Mouse (Mus musculus) c-Kit-positive CD71-positive TER-119-positive erythroid progenitor cells, embryonic 14.5 days (primary cell): ENCODE data around the gene Ptprf.

Source experiments
- DNase-seq: peaks from one replicate; pipeline ENCODE4 v3.0.0-alpha.2; 2013; ENCODE audit warnings: low spot score

The Ptprf gene

DNA sequence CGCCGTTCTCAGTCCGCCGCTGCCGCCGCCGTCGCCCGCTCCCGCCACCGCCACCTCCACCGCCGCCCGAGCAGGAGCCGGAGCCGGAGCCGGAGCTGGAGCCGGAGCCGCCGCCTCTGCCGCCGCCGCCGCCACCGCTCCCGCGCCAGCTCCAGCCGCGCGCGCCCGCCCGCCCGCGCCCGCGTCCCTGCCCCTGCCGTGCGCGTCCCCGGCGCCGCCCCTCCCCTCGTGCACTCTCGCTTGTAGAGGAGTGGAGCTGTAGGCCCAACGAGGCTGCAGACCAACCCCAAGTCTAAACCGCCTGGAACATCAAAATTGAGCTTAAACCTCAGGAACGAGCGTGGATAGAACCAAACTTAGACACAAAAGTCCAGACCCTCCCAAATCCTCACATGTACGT is at the start of gene Ptprf:
Gene Ptprf, minus strand, starts transcription at position 175 of the 400 bp plus-strand sequence.
- no peak for DNase-seq

DNA sequence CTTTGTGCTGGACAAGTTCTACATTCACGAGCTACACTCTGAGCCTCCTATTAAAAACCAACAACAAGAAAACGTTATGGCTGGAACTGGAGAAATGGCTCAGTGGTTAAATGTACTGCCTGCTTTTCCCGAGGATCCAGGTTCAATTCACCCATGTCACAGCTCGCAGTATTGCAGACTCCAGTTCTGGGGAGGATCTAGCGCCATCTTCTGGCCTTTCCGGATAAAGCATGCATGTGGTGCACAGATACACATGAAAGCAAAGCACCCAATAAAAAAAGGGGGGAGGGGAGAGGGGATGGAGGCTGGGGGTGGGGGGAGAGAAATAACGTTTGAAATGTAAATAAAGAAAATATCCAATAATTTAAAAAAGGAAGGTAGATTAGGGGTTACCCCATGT is 45.5 kb upstream of the Ptprf start:
- DNase-seq: peak; percentile 29

DNA sequence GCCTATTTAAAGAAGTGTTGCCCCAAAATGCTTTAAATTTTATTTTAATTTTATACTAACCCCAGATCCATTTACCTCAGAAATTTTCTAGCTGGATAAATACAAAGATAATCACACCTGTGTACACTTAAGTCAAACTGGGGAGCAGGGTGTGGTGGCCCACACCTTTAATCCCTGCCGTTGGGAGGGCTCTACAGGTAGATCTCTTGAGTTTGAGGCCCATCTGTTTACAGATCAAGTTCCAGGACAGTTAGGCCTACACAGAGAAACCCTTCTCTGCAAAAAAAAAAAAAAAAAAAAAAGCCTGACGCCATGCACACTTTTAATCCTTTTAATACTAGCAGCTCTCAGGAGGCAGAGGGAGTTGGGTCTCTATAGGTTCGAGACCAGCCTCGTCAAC is 44.8 kb upstream of the Ptprf start:
- no peak for DNase-seq

GRCm38 (mm10) chr4:118331777-118332176 is 40.6 kb upstream of the Ptprf start:
- DNase-seq: no peak

- no peak for DNase-seq
Observed at GRCm38 (mm10) chr4:118326476-118326875, 35.3 kb upstream of the Ptprf start.

GRCm38 (mm10) chr4:118320636-118321035 is 29.4 kb upstream of the Ptprf start:
- no peak for DNase-seq

DNA sequence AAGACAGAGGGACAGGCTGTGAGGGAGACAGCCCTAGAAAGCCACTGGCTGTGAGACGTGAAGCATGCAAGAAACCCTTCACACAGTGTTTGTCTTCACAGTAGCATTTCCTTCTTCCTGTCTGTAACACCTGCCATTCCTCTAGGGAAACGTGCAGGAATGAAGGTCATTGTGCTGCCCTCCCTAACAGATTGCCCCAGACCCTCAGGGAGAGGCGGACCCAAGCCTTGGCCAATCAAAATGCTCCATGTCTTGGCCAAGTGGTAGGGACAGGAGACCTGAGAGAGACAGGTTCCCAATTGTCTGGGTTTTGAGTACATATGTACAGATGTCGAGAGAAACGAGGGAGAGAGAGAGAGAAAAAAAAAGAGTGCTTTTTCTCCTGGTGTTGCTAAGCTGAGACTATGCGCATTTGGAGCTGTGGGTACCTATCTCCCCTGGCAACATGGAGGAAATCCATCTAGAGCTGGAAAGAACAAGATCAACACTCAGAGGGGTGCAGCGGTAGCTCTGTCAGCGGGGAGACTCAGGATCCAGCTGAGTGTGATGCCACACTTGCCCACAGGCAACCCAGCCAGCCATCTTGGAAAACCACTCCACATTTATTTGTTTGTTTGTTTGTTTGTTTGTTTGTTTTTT is 28.6 kb upstream of the Ptprf start:
- DNase-seq: no peak

DNA sequence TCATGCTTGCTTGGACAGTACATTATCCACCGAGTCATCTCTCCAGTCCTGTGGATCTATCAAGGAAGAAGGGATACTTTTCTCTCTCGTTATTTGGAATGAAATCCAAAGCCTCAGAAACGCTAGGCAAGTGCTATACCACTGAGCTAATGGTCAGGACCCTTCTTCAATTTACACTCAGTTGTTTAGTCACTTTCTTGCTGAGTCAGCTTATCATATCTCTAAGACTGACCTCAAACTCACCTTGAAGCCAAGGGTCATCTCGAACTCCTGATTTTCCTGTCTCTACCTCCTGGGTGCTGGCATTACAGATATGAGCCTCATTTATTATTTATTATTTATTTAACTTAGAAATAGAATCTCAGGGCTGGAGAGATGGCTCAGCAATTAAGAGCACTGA is 25.5 kb upstream of the Ptprf start:
- DNase-seq: no peak

DNA sequence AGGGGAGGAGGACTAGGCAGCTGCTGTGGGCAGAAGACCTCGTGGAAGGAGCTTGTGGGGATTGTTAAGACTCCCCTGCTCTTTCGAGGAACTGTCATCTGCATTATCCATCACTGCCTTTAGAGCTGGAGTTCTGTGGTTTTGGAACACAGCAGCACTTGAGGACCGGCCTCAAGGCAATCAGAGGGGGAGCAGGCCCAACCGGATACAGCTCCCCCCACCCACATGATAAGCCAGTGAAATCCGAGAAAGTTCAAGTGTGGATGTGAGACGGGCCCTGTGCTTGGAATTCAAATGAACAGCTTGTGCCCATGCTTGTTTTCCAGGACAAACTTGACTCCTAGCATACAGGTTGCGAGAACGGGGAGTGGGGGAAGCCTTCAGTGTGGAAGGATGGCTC is 24.1 kb upstream of the Ptprf start:
- no peak for DNase-seq

GRCm38 (mm10) chr4:118310461-118310860 is 19.3 kb upstream of the Ptprf start:
- DNase-seq: no peak

DNA sequence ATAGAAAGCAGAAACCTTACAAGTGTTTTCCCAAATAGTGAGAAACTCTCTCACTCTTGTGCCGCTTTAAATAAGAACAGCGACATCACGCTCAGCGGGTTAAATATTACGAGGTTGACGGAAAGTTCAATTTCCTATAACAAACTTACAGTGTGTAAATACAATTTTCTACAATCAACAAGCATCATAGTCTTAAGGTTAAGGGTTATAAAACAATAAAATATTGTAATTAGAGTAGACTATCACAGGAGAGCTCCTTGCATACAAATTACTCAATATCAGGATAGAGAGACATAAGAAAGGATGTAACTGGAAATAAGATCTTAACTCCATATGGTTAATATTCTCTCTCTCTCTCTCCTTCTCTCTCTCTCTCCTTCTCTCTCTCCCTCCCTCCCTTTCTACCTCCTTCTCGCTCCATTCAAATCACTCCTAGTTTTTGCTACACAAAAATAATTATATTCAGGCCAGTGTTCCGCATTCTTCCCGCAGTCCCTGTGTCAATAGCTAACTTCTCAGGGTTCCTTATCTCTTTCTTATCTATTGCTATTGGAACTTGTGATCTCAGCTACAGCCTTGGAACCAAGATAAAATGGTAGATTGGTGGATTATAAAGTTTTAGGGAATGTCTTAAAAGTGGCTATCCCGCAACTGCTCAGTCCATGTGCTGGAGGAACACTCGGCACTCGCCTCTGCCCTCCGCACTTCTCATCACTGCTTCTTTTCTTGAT is 16.5 kb upstream of the Ptprf start:
- DNase-seq: no peak

DNA sequence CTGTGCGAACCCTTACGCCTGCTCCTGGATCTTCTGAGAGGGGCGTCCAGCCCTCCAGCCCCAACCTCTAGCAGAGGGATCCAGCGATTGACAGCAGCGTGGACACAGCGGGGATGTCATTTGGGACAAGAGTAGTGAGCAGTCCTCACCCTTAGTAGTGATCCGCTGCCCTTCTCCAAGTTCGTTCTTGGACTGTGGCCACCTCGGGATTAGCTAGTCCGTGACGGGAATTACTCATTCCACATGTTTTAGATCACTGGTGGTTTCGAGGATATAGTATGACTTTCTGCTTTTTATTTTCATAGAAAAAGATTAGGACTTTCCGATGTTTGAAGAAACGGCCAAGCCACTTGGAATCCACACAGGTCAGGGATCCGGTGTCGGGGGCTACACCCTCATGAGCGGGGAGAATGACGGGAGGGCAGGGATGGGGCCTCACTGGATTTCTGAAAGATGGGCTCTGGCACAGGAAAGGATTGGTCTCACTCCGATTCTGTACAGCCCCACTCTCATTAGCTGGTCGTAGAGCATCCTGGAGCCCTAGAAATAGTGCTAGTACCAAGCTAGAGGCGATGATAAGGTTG is 15.0 kb upstream of the Ptprf start:
- no peak for DNase-seq

DNA sequence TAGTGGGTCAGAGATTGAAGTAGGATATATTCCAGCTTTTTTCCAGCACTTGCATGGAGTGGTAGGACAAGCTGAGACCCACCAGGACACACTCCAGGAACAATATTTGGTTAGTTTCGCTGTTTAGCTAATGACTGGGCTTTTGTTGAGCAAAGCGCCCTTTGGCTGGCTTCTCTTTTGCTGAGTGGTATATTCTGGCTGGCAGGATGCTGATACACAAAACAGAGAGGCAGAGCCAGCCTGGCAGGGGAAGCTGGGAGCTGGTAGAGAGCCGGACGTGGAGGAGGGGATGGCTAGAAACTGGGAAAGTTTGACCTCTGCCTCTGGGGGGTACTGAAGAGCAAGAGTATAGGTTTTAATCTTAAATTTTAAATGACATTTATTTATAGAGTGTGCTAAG is 13.8 kb upstream of the Ptprf start:
- no peak for DNase-seq

DNA sequence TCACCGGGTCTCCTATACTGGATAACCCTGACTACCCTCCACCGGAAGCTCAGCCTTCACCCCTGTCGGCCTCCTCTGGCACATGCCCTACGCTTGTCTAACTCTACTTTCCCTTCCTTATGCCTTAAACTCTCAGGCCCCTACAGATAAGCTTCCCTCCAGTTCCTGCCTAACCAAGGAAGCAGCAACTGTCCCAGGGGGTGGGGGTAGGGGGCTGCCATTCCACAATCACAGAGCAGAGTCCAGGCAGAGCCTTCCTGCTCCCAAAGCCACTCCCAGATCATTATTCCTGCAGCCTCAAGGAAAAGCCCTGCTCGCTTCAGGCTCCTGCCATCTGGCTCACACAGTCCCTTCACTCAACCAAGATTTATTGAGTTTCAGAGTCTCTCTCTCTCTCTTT is 6.6 kb upstream of the Ptprf start:
- no peak for DNase-seq

DNA sequence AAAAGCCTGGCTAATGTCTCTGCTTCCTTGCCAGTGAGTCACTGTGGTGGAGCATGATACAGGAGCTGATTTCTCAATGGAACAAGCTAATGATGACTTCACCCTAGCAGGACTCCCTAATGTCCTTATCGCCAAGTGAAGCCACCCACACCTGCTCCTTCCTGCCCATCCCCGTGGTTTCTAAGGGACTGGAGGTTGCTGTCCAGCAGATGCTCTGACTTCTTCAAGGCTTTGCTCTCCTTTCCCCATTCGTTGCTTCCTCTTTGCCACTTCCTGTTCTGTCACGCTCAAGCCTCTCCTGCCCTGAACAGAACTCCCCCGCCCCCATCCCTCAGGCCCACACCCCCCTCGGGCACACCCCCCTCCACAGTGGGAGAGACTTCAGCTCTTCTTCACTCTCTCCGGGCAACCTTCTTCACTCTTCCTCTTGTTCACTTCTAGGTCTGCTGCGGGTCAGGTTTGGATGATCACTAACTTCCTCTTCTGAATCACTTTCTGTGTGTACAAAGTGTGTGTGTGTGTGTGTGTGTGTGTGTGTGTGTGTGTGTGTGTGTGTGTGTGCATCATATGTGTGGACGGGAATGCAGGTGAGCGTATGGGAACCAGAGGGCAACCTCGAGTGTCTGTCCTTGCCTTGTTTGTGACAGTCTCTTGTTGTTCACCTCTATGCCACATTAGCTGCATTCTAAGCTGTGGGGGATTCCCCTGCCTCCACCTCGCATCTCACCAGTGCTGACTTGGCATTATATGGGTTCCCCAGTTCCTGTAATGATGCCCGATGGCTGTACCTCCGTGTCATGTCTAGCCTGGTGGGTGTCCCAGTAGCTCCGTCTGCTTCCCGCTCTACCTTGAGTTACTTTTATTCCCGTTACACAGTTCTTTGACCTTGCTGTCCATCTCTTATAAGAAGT is 4.7 kb upstream of the Ptprf start:
- DNase-seq: no peak

DNA sequence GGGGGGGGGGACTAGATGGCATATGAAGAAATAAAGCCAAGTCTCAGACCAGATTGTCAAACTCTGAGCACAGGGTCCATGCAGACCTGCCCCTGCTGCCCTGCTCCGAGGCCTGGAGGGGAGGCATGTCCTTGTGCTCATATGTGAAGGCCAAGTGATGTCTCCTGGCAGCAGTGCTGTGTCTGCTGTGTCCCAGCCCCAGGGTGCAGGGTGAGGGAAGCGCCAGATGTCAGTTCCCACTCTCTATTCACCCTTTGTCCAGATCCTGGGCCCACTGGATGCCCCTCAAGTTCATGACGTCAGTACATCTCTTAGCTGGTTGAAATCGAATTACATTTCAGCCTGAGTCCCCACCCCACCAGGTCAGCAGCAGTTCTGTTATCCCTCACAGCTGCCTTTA is 3.6 kb upstream of the Ptprf start:
- no peak for DNase-seq

DNA sequence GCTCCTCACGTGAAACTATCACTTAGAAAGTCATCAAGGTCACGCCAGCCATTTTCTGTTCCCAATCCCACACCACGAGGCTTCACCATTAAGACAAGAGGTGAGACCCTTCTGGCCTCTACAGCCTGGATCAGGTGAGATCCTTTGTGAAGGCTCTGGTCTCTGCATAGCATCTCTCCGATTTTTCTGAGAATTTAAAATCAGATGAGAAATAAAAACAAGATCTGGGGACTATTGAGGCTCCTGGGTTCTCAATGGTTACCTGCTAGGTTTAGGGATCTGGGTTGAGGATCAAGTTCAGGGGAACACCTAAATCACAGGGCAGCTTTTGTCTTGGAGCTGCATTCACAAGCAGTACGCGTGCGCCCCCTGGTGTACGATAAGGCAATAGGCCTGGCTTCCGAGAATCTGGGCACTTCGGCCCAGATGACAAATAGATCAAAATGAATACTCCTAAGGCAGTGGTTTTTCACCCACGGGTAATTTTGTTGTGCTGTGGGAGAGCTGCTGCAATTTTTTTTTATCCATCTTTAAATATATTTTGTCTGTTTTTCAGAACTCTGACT is 1.6 kb upstream of the Ptprf start:
- peak; percentile 62 for DNase-seq

- no peak for DNase-seq
Observed at GRCm38 (mm10) chr4:118290416-118291030, 682 bp downstream of the Ptprf start.

DNA sequence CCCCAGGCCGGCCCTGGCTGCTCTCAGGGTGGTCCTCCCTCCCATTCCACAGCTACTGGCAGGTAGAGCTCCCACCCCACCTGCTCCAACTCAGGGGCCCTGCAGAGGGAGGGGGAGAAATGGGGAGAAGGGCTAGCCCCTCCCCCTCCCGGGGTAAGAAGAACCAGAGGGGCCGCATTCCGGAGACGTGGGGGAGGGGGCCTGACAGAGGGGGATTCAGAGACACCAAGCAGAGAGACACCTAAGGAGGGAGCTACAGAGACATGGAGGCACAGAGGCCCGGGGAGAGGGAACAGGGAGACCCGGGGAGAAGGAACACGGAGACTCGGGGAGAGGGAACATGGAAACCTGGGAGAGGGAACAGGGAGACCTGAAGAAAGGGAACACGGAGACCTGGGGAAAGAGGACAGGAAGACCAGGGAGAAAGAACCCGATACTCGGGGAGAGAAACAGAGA is 1.2 kb downstream of the Ptprf start:
- DNase-seq: no peak

DNA sequence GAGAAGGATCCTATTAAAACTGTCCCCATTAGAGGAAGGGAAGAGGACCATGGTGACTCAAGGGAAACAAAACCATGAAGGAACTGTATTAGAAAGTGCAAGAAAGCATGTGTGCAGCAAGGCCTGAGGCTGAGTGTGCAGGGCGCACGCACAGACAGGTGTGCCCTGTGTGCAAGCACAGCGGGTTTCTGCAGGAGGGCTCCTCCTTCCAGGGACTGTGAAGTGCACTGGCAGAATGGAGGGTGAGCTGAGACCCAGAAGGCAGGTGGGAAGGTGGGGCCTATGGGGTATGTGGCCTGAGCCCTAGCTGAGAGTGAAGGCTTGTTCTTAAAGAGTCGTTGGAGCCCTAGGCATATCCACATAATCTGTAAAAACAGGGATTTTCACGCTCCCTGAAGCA is 1.9 kb downstream of the Ptprf start:
- DNase-seq: no peak

- DNase-seq: no peak
Observed at GRCm38 (mm10) chr4:118288531-118288930, 2.7 kb downstream of the Ptprf start.

DNA sequence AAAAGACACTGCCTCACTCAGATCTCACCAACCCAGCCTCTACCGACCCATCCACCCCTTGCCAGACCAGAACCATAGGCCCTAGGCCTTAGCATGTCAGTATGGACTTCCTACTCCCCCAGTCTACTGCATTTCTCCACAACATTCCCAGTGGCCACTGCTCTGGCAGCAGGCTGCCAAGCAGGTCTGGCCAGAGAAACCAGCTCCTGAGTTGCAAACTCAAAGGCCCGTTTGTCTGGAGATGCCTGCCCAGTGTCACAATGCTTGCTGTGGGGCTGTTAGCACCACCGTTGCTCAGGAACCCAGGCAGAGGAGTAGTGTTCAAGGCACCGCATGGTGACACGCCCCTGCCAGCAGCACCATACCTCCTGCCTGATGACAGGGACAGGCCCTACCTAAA is 5.0 kb downstream of the Ptprf start:
- DNase-seq: no peak
